Mouse (Mus musculus) induced T-regulatory cell, adult 2 months (primary cell): ENCODE results near the gene Trim34b.
"Not testable (repeated sequence)": the region's sequence is repeated elsewhere in the genome, so short reads cannot be mapped to it uniquely, and the experiment has no call there.

Experiments
- DNase-seq: peaks from one replicate; pipeline ENCODE4 v3.0.0-alpha.2; 2012; ENCODE audit warnings: low read depth

Trim34b gene

GRCm38 (mm10) chr7:104329171-104329570 is at the start of gene Trim34b:
Gene Trim34b (plus strand): TSS chr7:104329471.
- DNase-seq: not testable (repeated sequence)

GRCm38 (mm10) chr7:104287576-104288443 is 41.5 kb upstream of the Trim34b start, which contains the start of gene Trim5:
Gene Trim5 (minus strand): TSS chr7:104288094.
- DNase-seq: peak; percentile 85

- peak; percentile 75 for DNase-seq
These were observed 38.6 kb upstream of the Trim34b start for GRCm38 (mm10) chr7:104290641-104291040.

- DNase-seq: peak; percentile 80
These were observed 37.5 kb upstream of the Trim34b start for GRCm38 (mm10) chr7:104291638-104292400.

GRCm38 (mm10) chr7:104314796-104315353 is 14.4 kb upstream of the Trim34b start:
- peak; percentile 89 for DNase-seq

- DNase-seq: peak; percentile 43
These were observed 13.7 kb upstream of the Trim34b start, which contains the start of gene Trim12a for GRCm38 (mm10) chr7:104315369-104316080. Gene Trim12a (minus strand): TSS chr7:104315466.

GRCm38 (mm10) chr7:104322028-104322427 is 7.2 kb upstream of the Trim34b start:
- DNase-seq: peak; percentile 36

- not testable (repeated sequence) for DNase-seq
These were observed 6.3 kb downstream of the Trim34b start for GRCm38 (mm10) chr7:104335547-104335946.

- DNase-seq: not testable (repeated sequence)
These were observed 11.5 kb downstream of the Trim34b start for GRCm38 (mm10) chr7:104340744-104341143.

GRCm38 (mm10) chr7:104348043-104348442 is 18.8 kb downstream of the Trim34b start:
- DNase-seq: not testable (repeated sequence)

GRCm38 (mm10) chr7:104352717-104353599 is 23.7 kb downstream of the Trim34b start, which contains the start of gene Trim12c:
Gene Trim12c (minus strand): TSS chr7:104353362.
- DNase-seq: peak; percentile 96

GRCm38 (mm10) chr7:104353600-104353967 is 24.3 kb downstream of the Trim34b start:
- no peak for DNase-seq

GRCm38 (mm10) chr7:104366339-104366738 is 37.1 kb downstream of the Trim34b start:
- DNase-seq: no peak

GRCm38 (mm10) chr7:104369736-104370414 is 40.6 kb downstream of the Trim34b start, which contains the start of gene Trim30b:
Gene Trim30b (minus strand): TSS chr7:104369884.
- peak; percentile 64 for DNase-seq
